ENCODE assay signal across 8 mouse cellular contexts in the genomic region with DNA sequence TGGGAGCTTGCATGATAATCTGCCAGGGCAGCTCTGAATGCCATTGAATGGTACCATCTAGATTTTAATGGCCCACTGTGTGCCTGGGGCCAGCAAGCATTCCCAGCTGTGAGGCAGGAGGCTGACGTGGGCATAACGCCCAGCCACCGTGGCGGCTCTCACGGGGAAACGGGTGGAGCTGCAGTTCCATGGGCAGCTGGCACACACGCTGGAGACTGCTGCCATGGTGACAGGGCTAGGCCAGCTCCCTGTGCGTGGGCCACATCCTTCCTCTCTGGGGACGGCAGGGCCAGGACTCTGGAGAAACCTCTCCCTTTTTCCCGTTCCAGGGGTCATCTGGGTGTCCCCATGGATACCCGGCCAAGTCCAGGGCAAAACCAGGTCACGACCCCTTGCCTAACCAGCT. TPM values are rescaled to one million over a fixed set of nuclear protein-coding genes. Genes with fewer than 3 reads are reported as not detected.
DNase-seq lines count a peak whose midpoint lies in the region.

No protein-coding gene starts in this region.

- H3K27ac ChIP-seq in limb, embryonic 10.5 days = 0 out of 2 replicates have a peak overlapping the region, but pooled peaks have one; percentile 0

- no peaks in the 10 kb centered on the region for H3K36me3 ChIP-seq in limb, embryonic 10.5 days

- peak; percentile 54 to 75 for DNase-seq in adrenal gland, adult (ENCODE audit: inconsistent age in 2 of 2, low spot score in 1 of 2)
- no peak for DNase-seq in adrenal gland, postnatal 4 days (ENCODE audit: low spot score in 2 of 2)
- DNase-seq in brain, embryonic 18.5 days (ENCODE audit: low read depth, low spot score) = peak; percentile 59
- DNase-seq in gastrocnemius, adult 18-20 months (ENCODE audit: low spot score) = peak; percentile 24
- DNase-seq in kidney, postnatal 10 days = peak; percentile 62
- no peak for DNase-seq in limb, embryonic 10.5 days (ENCODE audit: low spot score)
- peak; percentile 89 for DNase-seq in right cerebral cortex, postnatal 14 days
- no peak for DNase-seq in liver

- no peaks in the 10 kb centered on the region; the same call in 1 of the 2 replicates for H3K27me3 ChIP-seq in limb, embryonic 10.5 days (ENCODE audit: low read depth, poor library complexity, severe bottlenecking)

- WGBS in limb, embryonic 10.5 days = 78% methylated on average over 12 of the region's 12 CpGs

- peaks cover 32% of the 10 kb centered on the region for H3K4me1 ChIP-seq in limb, embryonic 10.5 days

- no peak overlapping the region for H3K4me3 ChIP-seq in limb, embryonic 10.5 days

- no peaks in the 10 kb centered on the region; the same call in 1 of the 2 replicates for H3K9me3 ChIP-seq in limb, embryonic 10.5 days (replicated peaks)

RNA-seq across cellular contexts. Expression of gene Ncor2, which starts 47.2 kb away (rescaled TPM):
- total RNA-seq in adrenal gland, postnatal 4 days (2021) = 100 to 1,000 TPM; 240 to 243 TPM
- 100 to 1,000 TPM; 118 to 134 TPM for total RNA-seq in gastrocnemius, adult 18-20 months (2021)
- 22.4 and 26.8 TPM in 2 replicates for polyA plus RNA-seq in limb, embryonic 10.5 days (2016; fragmentation: Nextera tagmentation; extraction: Ambion mirVana)

Comparison
In these comparisons a context has a peak if more than half of its experiments do, and no peak if none do; other contexts are left out.
1. DNase-seq: peak in adrenal gland, adult (2 of 2), brain, embryonic 18.5 days (single experiment), gastrocnemius, adult 18-20 months (single experiment), kidney, postnatal 10 days (single experiment) and right cerebral cortex, postnatal 14 days (single experiment); none in adrenal gland, postnatal 4 days (0 of 2), limb, embryonic 10.5 days (single experiment) and liver (single experiment).